Mouse (Mus musculus) lung, adult 2 months (tissue): ENCODE measurements around the gene Vtn. TPM values are rescaled to one million over a fixed set of nuclear protein-coding genes. Genes with fewer than 3 reads are reported as not detected.

Experiments used
- DNase-seq: peaks from one replicate; pipeline ENCODE4 v3.0.0; 2022
- H3K4me1 ChIP-seq: fragments of 200-500 bp; 2 replicates; pipeline ENCODE4 v1.6.1; 2011; ENCODE audit warnings: low read length; ENCODE audit not compliant: control insufficient read depth, insufficient read depth
- H3K4me3 ChIP-seq: fragments of 200-500 bp; replicated peaks from 2 replicates; pipeline ENCODE3; 2011; ENCODE audit warnings: low read depth, mild to moderate bottlenecking, control low read depth, low read length; ENCODE audit errors: extremely low read depth
- CTCF ChIP-seq: fragments of 200-500 bp; IDR thresholded peaks from 2 replicates; pipeline ENCODE4 v1.5.1; 2011; ENCODE audit warnings: mild to moderate bottlenecking, low read length, control low read depth; ENCODE audit not compliant: insufficient read depth
- POLR2A ChIP-seq: fragments of 200-500 bp; IDR thresholded peaks from 2 replicates; pipeline ENCODE4 v1.6.1; 2011; ENCODE audit warnings: low read depth, mild to moderate bottlenecking, control low read depth, low read length, borderline replicate concordance; ENCODE audit errors: extremely low read depth
- WGBS: fragments of 180-500 bp; shearing (Covaris S2); methylation state at CpG from one replicate; pipeline ENCODE4 v1.1.7; 2018; 5-methylcytosine and 5-hydroxymethylcytosine counted together
- polyA plus RNA-seq: library from polyadenylated mRNA; depleted of rRNA; stranded (reverse); fragments of >200 nt; gene quantifications from 2 replicates; pipeline ENCODE4 v1.2.3, GENCODE M21; 2012

Vtn gene
- polyA plus RNA-seq, 1 experiment, result 30.8 TPM

DNA sequence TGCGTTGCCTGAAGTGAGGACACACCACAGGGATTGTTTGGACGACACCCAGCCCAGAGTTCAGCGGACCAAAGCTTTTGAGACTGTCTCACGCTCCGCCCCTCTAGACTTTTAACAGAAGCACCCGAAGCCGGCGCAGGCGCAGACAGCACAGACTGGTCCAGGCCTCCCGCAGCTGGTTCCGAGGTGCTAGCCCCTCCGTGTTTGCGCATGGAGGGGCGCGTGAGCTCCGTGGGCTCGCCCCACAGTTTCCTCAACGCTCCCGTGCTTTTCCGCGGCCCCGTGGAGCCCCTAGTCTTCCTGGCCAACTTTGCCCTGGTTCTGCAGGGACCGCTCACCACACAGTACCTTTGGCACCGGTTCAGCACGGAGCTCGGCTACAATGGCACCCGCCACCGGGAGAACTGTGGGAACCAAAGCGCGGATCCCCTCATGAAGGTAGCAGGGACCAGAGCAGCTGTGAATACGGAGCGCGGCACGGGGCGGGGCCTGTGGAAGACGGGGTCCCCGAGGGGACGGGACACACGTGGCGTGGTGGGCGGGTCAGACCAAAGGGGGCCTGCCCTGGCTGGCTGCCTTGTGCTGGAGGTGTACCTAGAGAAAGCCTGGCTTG is 33.2 kb upstream of the Vtn start, which contains the start of gene Slc46a1:
Gene Slc46a1, plus strand, starts transcription at position 130 of the 613 bp plus-strand sequence.
- H3K4me1 ChIP-seq, result no peaks in the 10 kb centered on the region; the same call in 1 of the 2 replicates
- peak; percentile 67 for DNase-seq
- no peak for TF ChIP-seq CTCF
- TF ChIP-seq POLR2A, result no peak
- peak within 1 kb of the TSS; percentile 84 for H3K4me3 ChIP-seq
- under 1% methylated on average over 41 of the region's 41 CpGs for WGBS

- 71% methylated on average over 23 of the region's 23 CpGs for WGBS
- Histone ChIP-seq H3K4me1 (no peaks in the 10 kb centered on the region; the same call in 1 of the 2 replicates), H3K4me3 (no peak overlapping the region)
- no peak for DNase-seq
- no peak for TF ChIP-seq CTCF
Observed at GRCm38 (mm10) chr11:78466242-78466912, 32.5 kb upstream of the Vtn start.

- TF ChIP-seq POLR2A (no peak), CTCF (no peak)
Observed at GRCm38 (mm10) chr11:78467515-78467914, 31.4 kb upstream of the Vtn start.

DNA sequence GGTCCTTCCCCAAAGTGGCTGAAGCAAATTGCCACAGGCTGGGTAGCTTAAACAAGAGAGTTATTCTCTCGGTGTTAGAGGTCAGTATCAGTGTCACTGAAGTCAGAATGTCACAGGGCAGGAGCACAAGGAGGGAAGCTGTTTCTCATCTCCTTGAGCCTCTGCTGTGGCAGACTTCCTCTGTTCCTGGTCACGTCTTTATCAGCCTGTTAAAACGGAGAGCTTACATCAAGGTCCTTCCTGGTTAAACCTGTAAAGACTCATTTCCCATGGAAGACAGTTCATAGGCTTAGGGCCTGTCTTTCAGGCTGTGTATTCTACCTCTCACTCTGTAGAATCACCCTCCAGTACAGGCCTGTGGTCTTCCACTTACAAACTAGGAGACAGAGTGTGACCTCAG is 31.0 kb upstream of the Vtn start:
- no peak for DNase-seq
- H3K4me3 ChIP-seq, result no peak overlapping the region
- H3K4me1 ChIP-seq, result no peaks in the 10 kb centered on the region; the same call in 1 of the 2 replicates
- TF ChIP-seq CTCF (no peak), POLR2A (no peak)
- WGBS, result 46% methylated on average over 3 of the region's 3 CpGs

More at GRCm38 (mm10) chr11:78467515-78467914, 31.4 kb upstream of the Vtn start:
- Histone ChIP-seq H3K4me1 (no peaks in the 10 kb centered on the region; the same call in 1 of the 2 replicates), H3K4me3 (no peak overlapping the region)
- DNase-seq, result no peak
- whole genome bisulfite sequencing, result 78% methylated on average over 7 of the region's 7 CpGs

DNA sequence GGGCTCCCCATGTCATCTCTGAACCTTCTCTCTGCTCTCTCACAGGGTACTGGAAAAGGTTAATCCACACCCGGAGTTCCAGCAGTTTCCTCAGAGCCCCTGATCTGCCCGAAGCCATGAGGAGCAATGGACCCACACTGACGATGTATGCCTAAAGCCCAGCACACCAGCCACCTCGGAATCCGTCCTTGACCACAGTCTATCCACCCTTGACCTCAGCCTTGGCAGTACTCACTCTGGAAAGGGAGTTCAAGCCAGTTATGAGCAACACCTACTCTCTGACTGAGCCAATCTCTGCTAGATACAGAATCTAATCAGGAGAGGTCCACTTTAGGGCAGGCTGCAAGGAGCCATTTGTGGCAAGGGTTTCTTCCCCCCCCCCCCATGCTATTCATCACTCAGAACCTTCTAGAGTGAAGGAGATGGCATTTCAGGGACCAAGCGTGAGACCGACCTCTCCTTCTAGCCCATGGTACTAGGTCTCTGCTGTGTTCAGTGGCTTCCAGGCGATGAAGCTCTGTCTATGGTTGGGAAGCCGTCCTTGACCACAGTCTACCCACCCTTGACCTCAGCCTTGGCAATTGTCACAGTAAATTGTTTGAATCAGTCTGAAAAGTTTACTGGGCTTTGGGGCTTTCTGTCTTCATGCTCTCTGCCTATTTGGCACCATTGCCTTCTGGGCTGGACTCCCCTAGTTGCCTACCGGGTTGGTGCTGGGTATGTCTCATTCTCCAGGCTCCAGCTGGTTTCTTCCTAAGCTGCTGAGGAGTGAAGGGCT is 27.4 kb upstream of the Vtn start:
- no peaks in the 10 kb centered on the region for H3K4me1 ChIP-seq
- no peak overlapping the region for H3K4me3 ChIP-seq
- 87% methylated on average over 10 of the region's 10 CpGs for WGBS
- DNase-seq, result no peak
- TF ChIP-seq POLR2A (no peak), CTCF (no peak)

DNA sequence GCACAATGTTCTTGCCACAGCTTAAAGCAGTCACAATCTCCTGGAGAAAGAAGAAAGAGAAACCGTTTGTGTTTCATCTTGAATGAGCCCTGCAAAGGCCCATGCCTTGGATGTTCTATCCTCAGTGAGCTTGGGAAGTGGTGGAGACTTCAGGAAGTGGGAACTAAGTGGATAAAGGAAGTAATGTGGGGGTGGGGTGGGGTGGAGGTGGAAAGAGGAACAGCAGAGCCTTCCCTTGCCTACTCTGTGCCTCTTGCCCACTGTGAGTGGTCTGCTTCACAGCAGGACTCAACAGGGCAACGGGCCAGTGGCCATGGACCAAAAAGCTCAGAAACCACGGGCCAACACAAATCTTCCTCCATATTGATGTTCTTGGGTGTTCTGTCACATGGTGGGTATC is 23.6 kb upstream of the Vtn start:
- TF ChIP-seq CTCF (no peak), POLR2A (no peak)
- no peak for DNase-seq
- H3K4me1 ChIP-seq, result no peaks in the 10 kb centered on the region
- no peak overlapping the region for H3K4me3 ChIP-seq
- WGBS, result 59% methylated on average over 3 of the region's 3 CpGs

- Histone ChIP-seq H3K4me1 (no peaks in the 10 kb centered on the region), H3K4me3 (no peak overlapping the region)
- DNase-seq, result no peak
- TF ChIP-seq POLR2A, result no peak
- no peak for TF ChIP-seq CTCF
- WGBS, result 50% methylated on average over 7 of the region's 7 CpGs
Observed at GRCm38 (mm10) chr11:78483639-78484038, 15.3 kb upstream of the Vtn start.

- 3% methylated on average over 8 of the region's 8 CpGs for WGBS
- Histone ChIP-seq H3K4me3 (no peak overlapping the region), H3K4me1 (no peaks in the 10 kb centered on the region)
- DNase-seq, result peak; percentile 79
- no peak for TF ChIP-seq POLR2A
- peak; percentile 85 for TF ChIP-seq CTCF
Observed at GRCm38 (mm10) chr11:78488168-78488567, 10.7 kb upstream of the Vtn start.

DNA sequence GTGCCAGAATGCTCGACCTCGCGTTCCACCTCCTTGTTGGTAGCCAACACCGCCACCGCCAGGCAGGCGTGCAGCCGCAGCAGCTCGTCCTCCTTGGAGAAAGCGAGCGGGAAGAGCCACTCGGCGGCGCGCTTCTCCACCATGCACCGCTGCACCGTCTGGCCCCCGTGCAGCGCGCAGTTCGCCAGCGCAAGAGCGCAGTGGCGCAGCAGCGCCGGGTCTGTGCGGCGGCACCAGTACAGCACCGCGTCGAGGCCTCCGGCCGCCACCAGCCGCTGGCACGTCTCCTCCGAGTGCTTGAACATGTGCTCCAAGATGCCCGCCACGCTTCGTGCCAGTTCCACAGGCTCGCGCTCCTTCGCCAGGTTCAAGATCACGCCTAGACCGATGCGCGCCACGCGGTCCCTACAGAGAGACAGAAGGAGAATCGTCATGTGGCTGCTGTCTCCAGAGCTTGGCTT is 8.1 kb upstream of the Vtn start:
- 11% methylated on average over 48 of the region's 48 CpGs for WGBS
- no peak for TF ChIP-seq POLR2A
- no peak for TF ChIP-seq CTCF
- no peaks in the 10 kb centered on the region for H3K4me1 ChIP-seq
- DNase-seq, result no peak
- H3K4me3 ChIP-seq, result no peak overlapping the region

DNA sequence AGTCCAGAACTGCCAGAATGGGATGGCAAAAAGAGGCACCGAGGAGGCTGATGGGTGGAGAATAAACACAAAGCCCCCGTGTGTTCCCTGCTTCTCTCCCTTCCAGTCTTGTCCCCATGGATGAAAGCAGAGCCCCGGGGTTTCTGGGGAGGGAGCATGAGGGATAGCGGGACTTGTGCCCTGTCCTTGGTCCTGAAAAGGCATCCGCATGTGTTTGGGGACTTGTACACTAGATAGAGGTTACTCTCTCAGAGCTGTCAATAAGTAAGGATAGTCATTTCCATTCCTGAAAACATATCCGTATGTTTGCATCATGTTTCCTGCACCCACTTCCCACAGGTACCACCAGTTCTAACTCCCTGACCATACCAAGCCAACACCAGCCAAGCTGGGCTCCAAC is 3.0 kb upstream of the Vtn start:
- TF ChIP-seq CTCF, result no peak
- TF ChIP-seq POLR2A, result no peak
- Histone ChIP-seq H3K4me3 (no peak overlapping the region), H3K4me1 (peaks cover 5% of the 10 kb centered on the region; the same call in 1 of the 2 replicates)
- 5% methylated on average over 6 of the region's 6 CpGs for WGBS
- no peak for DNase-seq
